Mouse (Mus musculus) adipocyte (in vitro differentiated cells): ENCODE results near the gene Ppa2.

Experiments
- DNase-seq: peaks from one replicate; pipeline ENCODE4 v3.0.0-alpha.2; 2016; ENCODE audit warnings: low spot score

Ppa2 gene

GRCm38 (mm10) chr3:133389803-133390387 lies 80.0 kb downstream of the Ppa2 start:
- no peak for DNase-seq

- DNase-seq: no peak
Measured at GRCm38 (mm10) chr3:133394531-133394930, 84.6 kb downstream of the Ppa2 start.

GRCm38 (mm10) chr3:133403849-133404248 lies 93.9 kb downstream of the Ppa2 start:
- no peak for DNase-seq

GRCm38 (mm10) chr3:133405636-133406035 lies 95.7 kb downstream of the Ppa2 start:
- no peak for DNase-seq

- DNase-seq: no peak
Measured at GRCm38 (mm10) chr3:133406248-133406647, 96.3 kb downstream of the Ppa2 start.

GRCm38 (mm10) chr3:133411123-133411675 lies 101.3 kb downstream of the Ppa2 start:
- no peak for DNase-seq

- no peak for DNase-seq
Measured at GRCm38 (mm10) chr3:133411768-133412167, 101.9 kb downstream of the Ppa2 start.

GRCm38 (mm10) chr3:133414747-133415146 lies 104.8 kb downstream of the Ppa2 start:
- no peak for DNase-seq

GRCm38 (mm10) chr3:133423073-133423472 lies 113.2 kb downstream of the Ppa2 start:
- DNase-seq: no peak
